Mouse (Mus musculus): ENCODE data around the gene Prps1. TPM values are rescaled to one million over a fixed set of nuclear protein-coding genes. Genes with fewer than 3 reads are reported as not detected.
"Not testable (repeated sequence)": the region's sequence is repeated elsewhere in the genome, so short reads cannot be mapped to it uniquely, and the experiment has no call there.

Gene Prps1
- 16.5 and 17.8 TPM in 2 replicates for polyA plus RNA-seq (2012; rRNA removed)

DNA sequence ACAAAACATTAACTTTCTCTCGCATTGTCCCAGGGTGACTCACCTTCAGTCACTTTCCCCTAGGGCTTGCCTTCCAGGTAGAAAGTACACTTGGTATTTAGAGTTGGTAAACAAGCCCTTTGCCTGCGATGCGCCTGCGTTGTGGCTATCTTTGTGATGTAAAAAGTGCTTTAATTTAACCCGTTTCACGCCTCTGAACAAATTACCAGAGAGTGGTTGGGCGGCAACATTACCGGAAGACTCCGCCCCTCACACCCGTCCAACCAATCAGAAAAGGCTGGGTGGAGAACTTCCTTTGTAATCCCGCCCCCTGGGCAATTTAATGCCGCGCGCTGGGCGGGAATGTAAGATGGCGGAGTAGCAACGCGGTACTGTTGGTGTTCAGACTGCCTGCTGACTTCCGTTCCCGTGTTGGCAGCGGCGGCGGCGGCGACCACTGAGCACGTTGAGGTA is at the start of gene Prps1:
Gene Prps1, plus strand, starts transcription at position 335 of the 453 bp plus-strand sequence.
- DNase-seq (ENCODE audit: low read depth) = no peak

DNA sequence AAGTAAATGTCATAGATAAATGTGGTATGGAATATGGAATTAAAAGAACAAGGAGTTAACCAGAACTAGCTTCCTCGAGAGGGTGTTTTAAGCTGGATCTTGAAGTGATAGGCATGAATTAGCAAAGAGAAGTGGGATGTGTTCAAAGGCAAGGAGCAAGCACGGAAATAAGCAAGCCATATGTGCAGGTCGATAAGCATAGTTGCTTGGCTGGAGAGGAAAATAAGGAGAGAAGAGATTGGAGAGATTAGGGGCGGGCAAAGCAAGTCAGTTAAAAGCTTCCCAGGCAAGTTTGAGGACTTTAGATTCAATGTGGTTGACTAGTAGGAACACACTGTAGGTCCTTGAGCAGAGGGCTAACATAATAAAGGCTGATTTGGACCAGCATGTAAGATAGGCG is 48.8 kb upstream of the Prps1 start:
- no peak for DNase-seq (ENCODE audit: low read depth)

DNA sequence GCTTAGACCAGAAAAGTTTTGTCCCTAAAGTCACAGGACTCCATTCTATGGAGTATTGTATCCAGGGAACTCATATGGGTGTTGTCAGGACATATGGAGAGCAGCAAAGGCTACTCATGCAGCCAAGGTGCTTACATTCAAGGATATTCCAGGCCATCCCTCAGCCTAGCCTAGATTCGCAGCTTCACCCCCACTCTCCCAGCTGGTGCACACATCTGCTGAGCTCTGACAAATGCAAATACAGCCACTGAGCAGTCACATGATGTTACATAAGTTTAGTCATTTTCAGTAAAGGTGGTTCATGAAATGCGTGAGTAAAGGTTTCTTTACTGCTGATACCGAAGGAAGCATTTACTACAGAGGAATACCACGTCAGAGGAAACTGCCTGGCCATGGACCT is 37.9 kb upstream of the Prps1 start:
- DNase-seq (ENCODE audit: low read depth) = no peak

DNA sequence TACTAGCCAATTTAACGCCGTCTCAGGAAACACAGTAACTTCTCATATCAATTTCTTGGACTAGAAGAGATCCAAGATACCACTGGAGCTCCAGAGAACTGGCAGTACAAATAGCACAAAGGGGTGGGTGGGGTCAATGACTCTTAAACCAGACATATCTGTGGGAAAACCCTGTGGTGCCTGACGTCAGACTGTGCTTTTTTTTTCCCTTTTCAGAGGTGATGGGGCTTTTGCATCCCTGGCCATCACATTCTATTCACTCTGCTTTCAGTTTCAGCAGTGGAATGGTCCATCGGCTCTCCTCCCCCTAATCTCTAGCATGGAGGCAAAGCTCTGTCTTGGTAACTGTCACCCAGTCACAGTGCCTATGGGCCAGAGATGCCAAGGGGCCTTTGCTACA is 29.3 kb upstream of the Prps1 start:
- DNase-seq (ENCODE audit: low read depth) = no peak

DNA sequence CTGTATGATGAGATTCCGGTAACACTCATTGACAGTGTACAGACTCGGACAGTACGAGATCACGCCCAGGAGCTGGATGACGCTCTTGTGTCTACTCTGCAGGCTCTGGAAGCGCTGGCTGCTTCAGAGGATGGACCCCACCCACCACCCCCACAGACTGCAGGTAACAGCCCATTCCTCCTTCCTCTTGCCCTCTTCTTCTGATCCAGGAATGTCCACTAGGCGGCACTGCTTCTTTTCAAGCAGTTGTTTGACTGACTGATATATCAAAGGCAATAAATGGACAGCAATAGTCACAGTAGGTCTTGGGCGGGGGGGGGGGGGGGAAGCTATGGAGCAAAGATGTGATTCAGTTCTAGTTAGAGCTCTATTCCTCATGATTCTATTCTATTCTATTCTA is 28.2 kb upstream of the Prps1 start:
- DNase-seq (ENCODE audit: low read depth) = no peak

DNA sequence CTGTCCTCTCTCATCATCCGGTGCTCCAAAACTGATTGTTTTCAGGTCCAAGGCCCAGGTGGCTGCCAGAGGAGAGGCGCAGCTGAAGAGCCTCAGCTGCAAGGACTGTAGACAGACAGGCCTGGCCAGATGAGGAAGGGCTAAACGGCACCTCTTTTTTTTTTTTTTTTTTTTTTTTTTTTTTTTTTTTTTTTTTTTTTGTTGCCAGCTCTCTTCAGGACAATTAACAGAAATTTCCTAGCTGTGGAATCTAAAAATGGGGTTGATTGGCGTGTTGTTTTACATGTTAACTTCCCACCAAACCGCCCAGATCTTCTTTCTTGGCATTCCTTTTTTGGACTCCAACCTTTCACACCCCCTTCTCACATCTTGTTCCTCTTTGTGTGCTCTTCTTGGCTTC is 26.4 kb upstream of the Prps1 start:
- DNase-seq (ENCODE audit: low read depth) = no peak

DNA sequence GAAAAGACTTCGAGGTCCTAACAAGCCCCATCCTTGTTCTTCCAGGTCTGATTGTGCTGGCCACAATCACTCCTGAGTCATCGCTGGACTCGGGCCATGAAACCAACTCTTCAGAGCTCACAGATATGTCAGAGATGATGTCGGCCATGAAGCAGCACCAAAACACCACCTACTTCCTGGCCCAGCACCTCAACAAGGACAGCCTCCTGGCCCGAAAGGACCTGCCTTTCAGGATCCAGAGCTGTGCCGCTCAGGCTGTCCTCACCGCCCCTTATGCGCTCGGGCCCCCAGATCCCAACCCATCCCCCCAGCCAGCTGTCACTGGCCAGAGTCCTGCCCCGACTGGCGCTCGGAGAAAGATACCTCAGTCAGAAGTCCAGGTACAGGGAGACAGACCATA is 25.9 kb upstream of the Prps1 start:
- DNase-seq (ENCODE audit: low read depth) = no peak

DNA sequence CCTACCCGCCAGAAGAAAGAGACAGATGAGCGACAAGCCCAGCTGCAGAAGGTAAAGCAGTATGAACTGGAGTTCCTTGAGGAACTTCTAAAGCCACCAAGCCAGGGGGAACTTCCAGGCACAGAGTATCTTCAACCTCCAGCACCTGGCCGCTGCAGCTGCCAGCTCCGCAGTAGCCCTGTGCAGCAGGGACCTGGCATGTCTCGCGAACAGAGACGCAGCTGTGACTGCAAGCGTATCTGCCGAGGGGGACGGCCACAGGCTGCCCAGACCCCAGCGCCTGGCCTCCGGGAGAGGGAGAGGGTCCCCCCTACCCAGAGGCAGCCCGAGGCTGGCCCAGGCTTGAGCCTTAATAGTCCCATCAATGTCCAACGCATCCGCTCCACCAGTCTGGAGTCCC is 24.4 kb upstream of the Prps1 start:
- no peak for DNase-seq (ENCODE audit: low read depth)

DNA sequence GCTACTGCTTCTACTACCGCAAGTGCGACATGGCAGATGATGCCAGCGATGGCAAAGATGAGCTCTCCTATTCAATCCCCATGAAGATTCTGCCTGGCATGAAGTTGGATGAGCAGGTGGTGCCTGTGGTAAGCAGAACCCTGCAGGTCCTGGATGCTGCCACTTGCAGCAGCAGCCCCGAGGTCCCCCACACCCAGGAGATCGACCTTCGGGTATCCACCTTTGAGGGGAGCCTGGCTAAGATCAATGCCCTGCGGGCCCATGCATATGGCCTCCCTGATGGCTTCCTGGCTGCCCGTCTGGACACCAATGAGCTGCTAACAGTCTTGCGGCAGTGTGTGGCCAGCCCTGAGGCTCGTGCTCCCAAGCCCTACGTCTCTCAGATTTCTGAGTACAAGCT is 23.6 kb upstream of the Prps1 start:
- no peak for DNase-seq (ENCODE audit: low read depth)

DNA sequence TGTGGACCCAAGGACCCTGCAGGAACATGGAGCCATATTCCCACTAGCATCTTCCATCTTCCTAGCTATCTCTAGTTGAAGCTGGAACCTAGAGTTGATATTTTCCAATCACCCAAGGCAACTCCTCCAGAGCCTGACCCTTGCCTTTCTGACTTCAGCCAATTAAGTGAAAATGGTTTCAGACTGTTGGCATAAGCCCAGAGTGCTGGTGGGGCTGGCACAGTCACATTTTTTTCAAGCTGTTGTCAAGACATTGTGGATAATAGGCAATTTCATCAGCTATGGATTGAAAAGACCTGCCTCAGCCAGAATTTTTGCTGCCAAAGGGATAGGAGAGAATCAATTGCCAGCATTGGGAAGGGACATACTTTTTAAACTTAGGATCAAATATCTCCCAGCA is 18.5 kb upstream of the Prps1 start:
- DNase-seq (ENCODE audit: low read depth) = no peak

DNA sequence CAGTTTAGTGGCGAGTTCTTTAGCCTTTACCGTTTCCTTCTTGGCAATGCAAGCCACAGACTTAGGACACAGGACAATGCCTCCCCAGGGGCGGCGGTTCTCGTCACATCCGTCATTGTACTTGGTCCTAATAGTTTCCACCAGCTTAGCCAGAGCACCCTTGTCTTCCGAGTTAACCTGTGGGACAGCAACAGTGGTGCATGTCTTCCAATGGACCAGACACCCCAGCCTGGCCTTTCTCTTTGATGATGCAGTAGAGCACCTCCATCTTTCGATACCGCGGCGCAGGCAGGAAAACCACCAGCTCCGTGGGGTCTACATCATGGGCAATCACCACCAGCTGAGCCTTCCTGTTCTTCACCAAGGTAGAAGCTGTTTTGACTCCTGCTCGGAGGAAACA is 10.9 kb upstream of the Prps1 start:
- no peak for DNase-seq (ENCODE audit: low read depth)

DNA sequence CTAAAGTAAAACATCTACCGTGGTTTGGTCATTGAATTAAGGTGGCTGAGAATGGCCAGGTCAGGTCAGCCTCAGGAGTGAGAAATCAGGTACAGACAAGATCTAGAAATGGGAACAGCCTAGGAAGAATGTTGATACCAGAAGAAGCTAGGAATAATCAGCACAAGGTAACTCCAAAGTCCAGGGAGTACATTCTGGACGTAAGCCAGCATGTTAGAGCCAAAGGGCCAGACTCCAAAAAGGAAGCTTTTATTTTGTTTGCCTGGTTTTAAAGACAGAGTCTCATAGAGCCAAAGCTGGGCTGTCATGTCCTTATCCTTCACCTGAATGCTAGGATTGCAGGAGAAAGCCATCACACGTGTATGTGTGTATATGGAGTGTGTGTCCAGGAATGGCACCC is 6.3 kb upstream of the Prps1 start:
- no peak for DNase-seq (ENCODE audit: low read depth)

DNA sequence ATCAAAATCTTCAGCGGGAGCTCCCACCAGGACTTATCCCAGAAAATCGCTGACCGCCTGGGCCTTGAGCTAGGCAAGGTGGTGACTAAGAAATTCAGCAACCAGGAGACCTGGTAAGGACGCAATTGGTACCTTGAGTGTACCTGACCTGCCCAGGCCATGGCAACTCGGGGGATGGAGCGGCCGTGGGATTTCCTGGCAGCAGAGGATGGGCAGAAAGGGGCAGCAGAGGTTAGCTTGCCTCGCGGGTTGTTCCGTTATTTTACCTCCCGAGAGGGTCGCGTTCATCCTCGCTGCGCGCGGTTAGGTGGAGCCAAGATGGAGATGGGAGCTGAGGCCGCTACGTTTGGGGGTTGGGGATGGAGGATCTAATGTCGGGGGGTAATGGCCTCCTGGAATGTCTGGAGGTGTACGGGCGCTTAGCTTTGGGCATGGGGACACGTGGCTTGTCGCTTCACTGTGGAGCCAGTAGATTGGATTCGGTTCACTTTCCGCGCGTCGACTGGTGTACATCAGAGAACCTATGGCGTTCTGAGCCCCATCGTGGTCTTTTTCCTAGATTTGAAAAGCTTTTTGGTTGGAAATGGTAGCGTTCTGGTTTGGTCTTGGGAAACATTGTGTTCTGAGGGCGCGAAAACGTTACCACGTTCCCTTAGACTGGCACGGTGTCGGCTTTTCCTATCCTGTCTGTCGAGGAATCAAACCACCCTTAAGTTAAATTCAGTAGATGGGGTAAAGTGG is 508 bp downstream of the Prps1 start:
- no peak for DNase-seq (ENCODE audit: low read depth)

DNA sequence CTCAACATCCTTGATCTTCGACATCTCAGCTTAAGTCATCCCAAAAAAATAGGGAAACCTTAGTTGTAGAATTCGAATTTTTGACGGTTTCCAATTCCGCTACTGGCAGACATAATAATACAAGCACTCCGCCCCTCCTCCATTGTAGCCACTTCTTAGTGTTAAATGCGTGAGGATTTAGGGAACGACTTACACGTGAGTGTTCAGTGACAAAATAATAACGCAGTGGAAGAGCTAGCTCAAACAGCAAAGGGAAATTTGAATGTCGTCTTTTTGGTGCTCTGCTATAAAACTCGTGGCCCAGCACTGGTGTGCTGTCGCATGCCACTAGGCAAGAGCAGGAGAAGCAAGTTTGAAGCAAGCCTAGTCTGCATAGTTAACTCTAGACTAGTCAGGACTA is 1.1 kb downstream of the Prps1 start:
- no peak for DNase-seq (ENCODE audit: low read depth)

DNA sequence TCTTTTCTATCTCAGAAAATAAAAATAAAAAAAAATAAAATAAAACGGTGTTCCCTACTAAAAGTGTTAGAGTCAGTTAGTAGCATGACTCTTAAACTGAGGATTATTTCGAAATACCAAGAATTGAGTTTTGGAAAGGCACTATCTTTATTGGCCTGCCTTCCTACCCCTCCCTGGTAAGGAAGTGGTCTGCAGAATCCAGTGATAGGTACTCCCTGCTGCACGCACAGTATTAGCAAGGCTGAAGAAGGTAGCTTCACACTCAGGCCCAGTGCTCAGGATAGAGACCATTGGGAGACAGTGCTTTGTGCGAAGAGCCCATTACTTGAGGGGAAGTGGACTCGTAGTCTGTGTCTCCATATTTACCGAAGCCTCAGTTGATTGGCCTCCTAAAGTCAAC is 21.8 kb downstream of the Prps1 start:
- no peak for DNase-seq (ENCODE audit: low read depth)

DNA sequence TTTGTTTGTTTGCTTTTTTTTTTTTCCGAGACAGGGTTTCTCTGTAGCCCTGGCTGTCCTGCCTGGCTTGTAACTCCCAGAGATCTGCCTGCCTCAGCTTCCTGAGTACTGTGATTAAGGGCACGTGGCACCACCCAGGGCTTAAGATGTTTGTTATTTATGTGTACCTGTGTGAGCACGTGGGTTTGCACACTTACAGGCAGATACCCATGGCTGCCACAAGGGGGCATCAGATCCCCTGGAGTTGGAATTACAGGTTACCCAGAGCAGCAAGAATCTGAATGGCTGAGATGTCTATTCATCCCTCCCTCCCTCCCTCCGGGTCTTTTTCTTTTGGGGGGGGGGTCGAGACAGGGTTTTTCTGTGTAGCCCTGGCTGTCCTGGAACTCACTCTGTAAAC is 22.8 kb downstream of the Prps1 start:
- no peak for DNase-seq (ENCODE audit: low read depth)

DNA sequence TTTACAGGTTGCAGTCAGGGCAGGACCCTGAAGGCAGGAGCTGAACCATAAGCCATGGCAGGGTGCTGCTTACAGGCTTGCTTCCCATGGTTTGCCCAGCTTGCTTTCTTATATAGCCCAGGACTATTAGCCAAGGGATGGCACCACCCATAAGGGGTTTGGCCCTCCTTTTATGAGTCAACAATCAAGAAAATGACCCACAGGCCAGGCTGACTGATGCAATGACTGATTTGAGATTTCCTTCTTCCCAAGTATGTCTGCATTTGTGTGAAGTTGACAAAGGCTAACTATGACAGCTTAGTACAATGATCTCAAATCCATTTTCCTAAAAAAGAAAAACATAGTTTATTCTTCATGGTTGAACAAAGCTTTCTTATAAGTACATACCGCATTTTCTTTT is 32.8 kb downstream of the Prps1 start:
- no peak for DNase-seq (ENCODE audit: low read depth)

DNA sequence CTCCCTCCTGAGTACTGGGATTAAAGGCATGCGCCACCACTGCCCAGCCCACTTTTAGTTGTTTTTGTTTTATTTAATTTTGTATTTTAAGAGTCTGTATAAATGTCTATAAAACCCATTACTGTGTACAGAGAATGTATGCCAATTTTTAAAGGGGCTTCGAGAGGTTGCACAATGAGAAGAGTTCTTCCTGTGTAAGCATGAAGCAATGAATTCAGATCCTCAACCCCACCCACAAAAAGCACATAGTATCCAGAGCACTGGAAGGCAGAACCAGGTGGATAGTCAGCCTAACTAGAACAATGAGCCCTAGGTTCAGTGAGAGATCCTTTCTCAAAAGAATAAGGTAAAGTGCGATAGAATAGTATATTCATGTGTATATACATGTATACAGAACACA is 33.8 kb downstream of the Prps1 start:
- DNase-seq (ENCODE audit: low read depth) = no peak

DNA sequence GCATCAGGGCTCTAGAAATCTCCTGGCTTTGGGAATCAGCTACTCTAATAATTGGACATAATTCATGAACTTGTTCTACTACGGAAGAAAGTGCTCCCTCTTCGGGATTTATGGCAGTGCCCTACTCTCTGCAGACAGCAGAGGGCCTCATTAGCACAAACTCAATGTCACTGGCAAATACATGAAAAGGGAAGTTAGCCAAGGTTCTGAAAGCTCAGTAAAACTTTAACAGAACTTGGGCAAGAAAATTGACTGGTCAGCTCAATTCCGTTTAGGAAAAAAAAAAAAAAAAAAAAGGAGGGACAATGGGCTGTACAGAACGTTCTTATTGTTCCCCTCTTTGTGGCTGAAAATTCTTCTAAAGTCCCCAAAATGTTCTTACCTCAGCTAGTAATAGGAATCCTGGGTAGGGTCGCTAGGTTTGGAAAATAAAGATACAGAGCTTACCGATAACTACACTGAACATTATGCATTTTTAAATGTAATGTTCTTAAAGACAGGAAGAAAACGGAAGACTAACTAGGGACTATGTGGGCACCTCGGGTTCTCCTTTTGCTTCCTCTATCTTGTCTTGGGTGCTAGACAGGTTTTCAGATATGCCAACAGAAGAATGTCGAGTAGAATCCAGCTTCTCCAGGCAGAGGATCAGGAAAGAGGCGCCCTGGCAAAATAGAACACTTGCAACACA is 35.6 kb downstream of the Prps1 start:
- DNase-seq (ENCODE audit: low read depth) = no peak

DNA sequence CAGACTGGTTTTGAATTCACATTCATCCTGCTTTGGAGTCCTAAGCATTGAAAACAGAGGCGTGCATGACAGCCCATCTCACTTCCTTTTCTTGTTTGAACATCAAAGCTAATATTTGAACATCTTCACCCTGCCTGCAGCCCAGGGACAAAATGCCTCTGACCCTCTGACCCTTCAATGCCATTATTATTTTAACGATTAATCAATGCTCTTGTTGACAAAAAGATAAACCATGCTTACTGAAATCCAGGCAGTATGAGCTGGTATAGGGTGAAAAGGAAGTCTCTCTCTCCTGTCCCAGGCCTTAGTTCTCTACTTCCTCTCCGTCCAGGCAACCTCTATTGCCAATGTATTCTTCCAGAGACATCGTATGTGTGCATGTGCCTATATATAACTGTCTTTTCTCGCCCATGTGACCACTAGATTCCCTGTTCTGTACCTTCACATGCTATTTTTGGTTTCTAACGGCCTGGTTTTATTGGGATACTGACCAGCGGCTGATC is 37.2 kb downstream of the Prps1 start:
- DNase-seq (ENCODE audit: low read depth) = no peak

DNA sequence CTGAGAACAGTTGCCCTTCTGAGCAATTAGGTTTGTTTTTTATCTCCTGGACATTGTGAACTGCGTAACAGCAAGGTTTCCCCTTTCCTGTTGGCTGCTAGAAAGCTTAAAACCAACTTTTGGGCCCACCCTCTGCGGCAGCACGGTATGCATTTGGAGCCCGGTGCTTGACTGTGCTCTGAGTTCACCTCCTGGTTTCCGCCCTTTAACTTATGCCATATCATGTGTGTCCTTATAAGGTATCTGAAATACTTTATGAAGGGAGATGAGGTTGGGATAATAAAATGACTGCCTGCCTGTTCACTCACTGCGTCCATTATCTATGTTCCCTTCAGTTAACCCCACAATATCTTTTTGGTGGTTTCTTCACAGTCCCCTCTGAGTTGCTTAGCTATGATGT is 37.8 kb downstream of the Prps1 start:
- DNase-seq (ENCODE audit: low read depth) = no peak

DNA sequence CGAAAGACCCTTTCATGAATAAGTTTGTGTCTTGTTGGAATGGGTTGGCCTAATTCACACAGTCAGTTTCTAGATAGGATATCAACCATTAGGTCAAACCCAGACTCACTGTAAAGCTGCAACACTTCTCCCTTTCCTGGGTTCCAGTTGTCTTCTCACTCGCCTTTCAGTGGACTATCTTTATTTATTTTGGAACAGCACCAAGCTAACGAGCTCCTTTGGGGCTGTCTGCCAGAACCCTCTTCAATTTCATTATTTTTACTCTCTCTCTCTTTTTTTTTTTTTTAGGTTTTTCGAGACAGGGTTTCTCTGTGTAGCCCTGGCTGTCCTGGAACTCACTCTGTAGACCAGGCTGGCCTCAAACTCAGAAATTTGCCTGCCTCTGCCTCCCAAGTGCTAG is 42.0 kb downstream of the Prps1 start:
- not testable (repeated sequence) for DNase-seq (ENCODE audit: low read depth)

DNA sequence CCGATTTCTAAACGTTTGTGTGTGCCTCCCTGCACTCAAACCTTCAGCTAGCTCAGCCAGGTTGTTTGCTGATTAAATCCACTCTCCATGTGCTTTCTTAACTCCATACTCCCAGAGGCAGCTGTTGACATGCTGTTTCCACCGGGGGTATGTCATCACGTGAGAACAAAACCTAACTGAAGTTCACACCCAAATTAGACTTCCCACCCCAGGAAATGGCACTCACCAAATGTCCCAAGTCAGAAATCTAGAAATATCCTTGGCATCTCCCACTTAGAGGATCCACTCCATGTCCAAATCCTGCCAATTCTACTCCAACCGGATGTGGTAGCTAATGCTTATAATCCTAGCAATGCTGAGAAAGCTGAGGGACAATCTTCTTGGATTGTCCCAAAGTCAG is 43.9 kb downstream of the Prps1 start:
- no peak for DNase-seq (ENCODE audit: low read depth)

Data from gonadal fat pad, adult 2 months (tissue).